In the genomic region with DNA sequence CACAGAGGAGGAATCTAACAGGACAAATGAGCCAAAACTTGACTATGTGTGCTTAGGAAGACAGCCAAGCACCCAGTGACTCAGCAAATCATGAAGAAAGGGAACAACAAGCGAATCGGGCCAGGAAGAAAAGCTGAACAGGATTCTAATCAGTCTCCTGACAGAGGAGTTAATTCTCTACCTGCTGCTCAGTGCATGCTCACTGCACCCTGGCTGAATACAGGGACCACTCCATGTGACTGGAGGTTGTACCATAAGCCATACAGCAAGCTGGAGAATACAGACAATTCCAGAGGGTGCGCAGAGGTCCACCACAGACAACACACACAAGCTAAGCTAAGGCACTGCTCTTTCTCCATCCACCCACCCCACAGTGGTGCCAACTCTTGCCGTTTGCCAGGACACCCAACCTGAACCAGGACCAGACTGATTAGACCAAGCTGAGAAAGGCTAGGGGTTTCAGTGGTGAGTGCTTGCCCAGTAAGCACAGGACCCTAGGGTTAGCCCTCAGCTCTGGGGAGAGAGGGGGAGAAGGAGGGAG, we compare ENCODE assay signal across 9 mouse cellular contexts. TPM values are rescaled to one million over a fixed set of nuclear protein-coding genes. Genes with fewer than 3 reads are reported as not detected.
DNase-seq lines count a peak whose midpoint lies in the region; ATAC-seq and TF ChIP-seq lines count a peak whose summit lies in the region.
"Had no signal": no experiment of that assay in that cellular context is flagged by ENCODE, and none has a peak within 500 bp of the region (broad histone marks: within the 10 kb centered on the region; RNA-seq: fewer than 3 reads in every experiment).

No protein-coding gene starts in this region.

- H3K27ac ChIP-seq in midbrain, embryonic 14.5 days (replicated peaks; ENCODE audit: low read depth, low read length), result no peak overlapping the region
- no peak overlapping the region for H3K27ac ChIP-seq in midbrain, embryonic 13.5 days
- H3K27ac ChIP-seq in heart, postnatal 0 days (ENCODE audit: low read depth), result peak overlapping the region; percentile 51
- peak overlapping the region; percentile 84 for H3K27ac ChIP-seq in left cerebral cortex, adult 2 months
- no peak overlapping the region for H3K27ac ChIP-seq in forebrain, embryonic 10.5 days

- H3K9me3 ChIP-seq in midbrain, embryonic 14.5 days (ENCODE audit: control insufficient read depth, low read length), result no peaks in the 10 kb centered on the region
- H3K9me3 ChIP-seq in midbrain, embryonic 13.5 days, result no peaks in the 10 kb centered on the region
- no peaks in the 10 kb centered on the region for H3K9me3 ChIP-seq in heart, postnatal 0 days (replicated peaks; ENCODE audit: control insufficient read depth, low read length)
- H3K9me3 ChIP-seq in forebrain, embryonic 10.5 days, result no peaks in the 10 kb centered on the region
- H3K9me3 ChIP-seq: megakaryocyte, embryonic 14.5 days had no signal

- ATAC-seq in midbrain, embryonic 14.5 days (ENCODE audit: low FRiP score, low TSS enrichment), result no peak
- no peak for ATAC-seq in midbrain, embryonic 13.5 days
- no peak for ATAC-seq in heart, postnatal 0 days (ENCODE audit: insufficient read depth, low read depth)

- H3K9ac ChIP-seq in midbrain, embryonic 14.5 days (replicated peaks; ENCODE audit: low read length), result no peak overlapping the region
- no peak overlapping the region for H3K9ac ChIP-seq in midbrain, embryonic 13.5 days (replicated peaks)
- H3K9ac ChIP-seq in heart, postnatal 0 days (replicated peaks; ENCODE audit: low read depth, low read length), result no peak overlapping the region

- H3K36me3 ChIP-seq in midbrain, embryonic 14.5 days (ENCODE audit: control insufficient read depth, insufficient read depth, low read length), result no peaks in the 10 kb centered on the region
- H3K36me3 ChIP-seq in midbrain, embryonic 13.5 days, result no peaks in the 10 kb centered on the region
- no peaks in the 10 kb centered on the region for H3K36me3 ChIP-seq in heart, postnatal 0 days (replicated peaks; ENCODE audit: control insufficient read depth, insufficient read depth, low read length)
- H3K36me3 ChIP-seq in forebrain, embryonic 10.5 days (replicated peaks), result no peaks in the 10 kb centered on the region

- TF ChIP-seq CTCF in heart, postnatal 0 days (IDR thresholded peaks at IDR 0.05; ENCODE audit: low read depth), result no peak
- TF ChIP-seq CTCF in left cerebral cortex, adult 2 months (IDR thresholded peaks at IDR 0.05), result no peak

- no peaks in the 10 kb centered on the region for H3K27me3 ChIP-seq in midbrain, embryonic 14.5 days (ENCODE audit: control insufficient read depth, insufficient read depth, low read length)
- peaks cover 6% of the 10 kb centered on the region; the same call in 1 of the 2 replicates for H3K27me3 ChIP-seq in midbrain, embryonic 13.5 days
- H3K27me3 ChIP-seq in heart, postnatal 0 days (ENCODE audit: control insufficient read depth, insufficient read depth, low read length), result no peaks in the 10 kb centered on the region
- peaks cover 6% of the 10 kb centered on the region for H3K27me3 ChIP-seq in forebrain, embryonic 10.5 days (ENCODE audit: poor library complexity, severe bottlenecking)

- intact Hi-C loops in left cerebral cortex, adult 2 months (cut with DNase I), result no loop called here

- WGBS in midbrain, embryonic 14.5 days, result 82% methylated on average over 4 of the region's 4 CpGs
- 85% methylated on average over 4 of the region's 4 CpGs for WGBS in midbrain, embryonic 13.5 days
- WGBS in heart, postnatal 0 days, result 72% methylated on average over 4 of the region's 4 CpGs
- 89% methylated on average over 4 of the region's 4 CpGs for WGBS in forebrain, embryonic 10.5 days

- H3K4me3 ChIP-seq in midbrain, embryonic 14.5 days (replicated peaks; ENCODE audit: low read depth, low read length), result no peak overlapping the region
- no peak overlapping the region for H3K4me3 ChIP-seq in midbrain, embryonic 13.5 days (replicated peaks)
- H3K4me3 ChIP-seq in heart, postnatal 0 days (ENCODE audit: low read depth, low read length), result no peak overlapping the region
- peak overlapping the region; percentile 1; the same call in 1 of the 2 replicates for H3K4me3 ChIP-seq in left cerebral cortex, adult 2 months
- H3K4me3 ChIP-seq in forebrain, embryonic 10.5 days, result no peak overlapping the region
- H3K4me3 ChIP-seq: megakaryocyte, embryonic 14.5 days had no signal

- DNase-seq in midbrain, embryonic 14.5 days, result peak; percentile 20
- peak; percentile 80 to 83 for DNase-seq in adrenal gland, postnatal 36 days
- DNase-seq in heart, postnatal 0 days (ENCODE audit: low spot score), result peak; percentile 47
- DNase-seq in left cerebral cortex, adult 2 months (ENCODE audit: extremely low spot score in 1 of 2, low spot score in 2 of 2), result peak; percentile 55 to 67
- DNase-seq in right cerebral cortex, postnatal 14 days, result peak; percentile 26
- DNase-seq in forebrain, embryonic 10.5 days (ENCODE audit: extremely low spot score, low spot score), result no peak
- no peak for DNase-seq in spleen, postnatal 14 days (ENCODE audit: low spot score in 2 of 2)

- peaks cover 12% of the 10 kb centered on the region; the same call in 1 of the 2 replicates for H3K4me1 ChIP-seq in midbrain, embryonic 14.5 days (ENCODE audit: control insufficient read depth, insufficient read depth, low read length)
- H3K4me1 ChIP-seq in midbrain, embryonic 13.5 days (replicated peaks), result peaks cover 26% of the 10 kb centered on the region
- H3K4me1 ChIP-seq in heart, postnatal 0 days (ENCODE audit: control insufficient read depth, insufficient read depth), result peaks cover 15% of the 10 kb centered on the region; the same call in 1 of the 2 replicates
- H3K4me1 ChIP-seq in forebrain, embryonic 10.5 days, result peaks cover 37% of the 10 kb centered on the region

- H3K4me2 ChIP-seq in midbrain, embryonic 14.5 days (ENCODE audit: low read length), result no peak overlapping the region
- H3K4me2 ChIP-seq in midbrain, embryonic 13.5 days (replicated peaks), result no peak overlapping the region
- peak overlapping the region; percentile 28; the same call in 1 of the 2 replicates for H3K4me2 ChIP-seq in heart, postnatal 0 days (ENCODE audit: low read depth, low read length)

- no peak for TF ChIP-seq EP300 in heart, postnatal 0 days (IDR thresholded peaks at IDR 0.05; ENCODE audit: low read depth)

RNA-seq across cellular contexts. Expression of a gene that starts 4.4 kb away (rescaled TPM):
- polyA plus RNA-seq in midbrain, embryonic 14.5 days (2014; fragmentation: Nextera tagmentation; extraction: Ambion mirVana), result 58.9 and 87.2 TPM in 2 replicates
- polyA plus RNA-seq in midbrain, embryonic 13.5 days (2015; fragmentation: Nextera tagmentation; extraction: Ambion mirVana), result 28.7 and 36.2 TPM in 2 replicates
- total RNA-seq in adrenal gland, postnatal 36 days (2021), result 100 to 1,000 TPM; 325 to 425 TPM
- total RNA-seq in heart, postnatal 0 days (2014; rRNA removed; ENCODE audit: low replicate concordance), result 99.4 and 111 TPM in 2 replicates
- polyA plus RNA-seq in heart, postnatal 0 days (2015; fragmentation: Nextera tagmentation; extraction: Ambion mirVana), result 132 and 136 TPM in 2 replicates
- total RNA-seq in left cerebral cortex, adult 2 months (2021), result 100 to 1,000 TPM; 266 to 284 TPM
- polyA plus RNA-seq in forebrain, embryonic 10.5 days (2016; fragmentation: Nextera tagmentation; extraction: Ambion mirVana), result 30.4 and 33.4 TPM in 2 replicates

RNA-seq across cellular contexts. Expression of a gene that starts 27.1 kb away (rescaled TPM):
- 1.4 and 6.2 TPM in 2 replicates for polyA plus RNA-seq in midbrain, embryonic 14.5 days (2014; fragmentation: Nextera tagmentation; extraction: Ambion mirVana)
- 6.0 and 6.2 TPM in 2 replicates for polyA plus RNA-seq in midbrain, embryonic 13.5 days (2015; fragmentation: Nextera tagmentation; extraction: Ambion mirVana)
- total RNA-seq in adrenal gland, postnatal 36 days (2021), result 100 to 1,000 TPM; 143 to 261 TPM
- 69.6 and 95.4 TPM in 2 replicates for total RNA-seq in heart, postnatal 0 days (2014; rRNA removed; ENCODE audit: low replicate concordance)
- polyA plus RNA-seq in heart, postnatal 0 days (2015; fragmentation: Nextera tagmentation; extraction: Ambion mirVana), result 94.2 and 97.9 TPM in 2 replicates
- total RNA-seq in left cerebral cortex, adult 2 months (2021), result 1 to 10 TPM; 2.0 to 4.6 TPM
- polyA plus RNA-seq in forebrain, embryonic 10.5 days (2016; fragmentation: Nextera tagmentation; extraction: Ambion mirVana), result 10.1 and 10.2 TPM in 2 replicates

RNA-seq across cellular contexts. Expression of a gene that starts 31.3 kb away (rescaled TPM):
- 16.0 and 17.5 TPM in 2 replicates for polyA plus RNA-seq in midbrain, embryonic 14.5 days (2014; fragmentation: Nextera tagmentation; extraction: Ambion mirVana)
- 13.8 and 14.2 TPM in 2 replicates for polyA plus RNA-seq in midbrain, embryonic 13.5 days (2015; fragmentation: Nextera tagmentation; extraction: Ambion mirVana)
- 10 to 100 TPM; 12.0 to 19.0 TPM for total RNA-seq in adrenal gland, postnatal 36 days (2021)
- total RNA-seq in heart, postnatal 0 days (2014; rRNA removed; ENCODE audit: low replicate concordance), result 3.6 and 10.9 TPM in 2 replicates
- 17.6 and 17.9 TPM in 2 replicates for polyA plus RNA-seq in heart, postnatal 0 days (2015; fragmentation: Nextera tagmentation; extraction: Ambion mirVana)
- total RNA-seq in left cerebral cortex, adult 2 months (2021), result 1 to 10 TPM; 7.8 to 8.0 TPM
- 14.2 and 15.0 TPM in 2 replicates for polyA plus RNA-seq in forebrain, embryonic 10.5 days (2016; fragmentation: Nextera tagmentation; extraction: Ambion mirVana)

RNA-seq across cellular contexts. Expression of a gene that starts 44.3 kb away (rescaled TPM):
- not detected in 2 replicates for polyA plus RNA-seq in midbrain, embryonic 14.5 days (2014; fragmentation: Nextera tagmentation; extraction: Ambion mirVana)
- polyA plus RNA-seq in midbrain, embryonic 13.5 days (2015; fragmentation: Nextera tagmentation; extraction: Ambion mirVana), result 0.26 TPM in 1 of 2 replicates, not detected in the other
- not detected for total RNA-seq in adrenal gland, postnatal 36 days (2021)
- not detected in 2 replicates for total RNA-seq in heart, postnatal 0 days (2014; rRNA removed; ENCODE audit: low replicate concordance)
- polyA plus RNA-seq in heart, postnatal 0 days (2015; fragmentation: Nextera tagmentation; extraction: Ambion mirVana), result not detected in 2 replicates
- not detected for total RNA-seq in left cerebral cortex, adult 2 months (2021)
- polyA plus RNA-seq in forebrain, embryonic 10.5 days (2016; fragmentation: Nextera tagmentation; extraction: Ambion mirVana), result not detected in 2 replicates

Comparison
In these comparisons a context has a peak if more than half of its experiments do, and no peak if none do; other contexts are left out.
1. DNase-seq: peak in midbrain, embryonic 14.5 days (single experiment), adrenal gland, postnatal 36 days (2 of 2), heart, postnatal 0 days (single experiment), left cerebral cortex, adult 2 months (2 of 2) and right cerebral cortex, postnatal 14 days (single experiment); none in forebrain, embryonic 10.5 days (single experiment) and spleen, postnatal 14 days (0 of 2).
2. H3K27ac ChIP-seq: peak in heart, postnatal 0 days (single experiment) and left cerebral cortex, adult 2 months (single experiment); none in midbrain, embryonic 14.5 days (single experiment), midbrain, embryonic 13.5 days (single experiment) and forebrain, embryonic 10.5 days (single experiment).